Mouse (Mus musculus): Measurements from ENCODE around the gene Gata3. TPM values are rescaled to one million over a fixed set of nuclear protein-coding genes. Genes with fewer than 3 reads are reported as not detected.

Gata3 gene
- total RNA-seq, 1 experiment from 2014 or later, result 5.6 TPM

DNA sequence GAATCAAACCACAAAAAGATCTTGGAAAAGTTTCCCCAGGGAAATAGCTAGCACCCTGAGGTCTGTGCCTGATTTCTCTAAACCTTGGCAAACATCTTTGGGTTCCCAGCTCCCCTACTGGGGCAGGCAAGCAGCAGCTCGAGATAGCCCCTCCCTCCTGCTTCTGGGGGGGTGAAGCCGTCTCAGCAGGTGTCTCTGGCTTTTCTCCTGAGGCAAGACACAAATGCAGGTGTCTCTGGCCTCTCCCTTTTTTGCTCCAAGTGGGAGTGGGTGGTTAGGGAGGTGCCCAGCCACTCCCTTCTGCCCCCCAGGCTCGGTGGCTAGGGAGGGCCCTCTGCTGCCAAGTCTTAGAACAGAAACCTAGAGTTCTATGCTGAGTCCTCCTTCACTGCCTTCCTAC lies 62.2 kb downstream of the Gata3 start:
- ATAC-seq (replicated peaks in 1 of 2; ENCODE audit: insufficient read depth in 1 of 2, low FRiP score in 2 of 2, low TSS enrichment in 1 of 2, low read depth in 1 of 2, poor library complexity in 2 of 2, severe bottlenecking in 2 of 2), result no peak

DNA sequence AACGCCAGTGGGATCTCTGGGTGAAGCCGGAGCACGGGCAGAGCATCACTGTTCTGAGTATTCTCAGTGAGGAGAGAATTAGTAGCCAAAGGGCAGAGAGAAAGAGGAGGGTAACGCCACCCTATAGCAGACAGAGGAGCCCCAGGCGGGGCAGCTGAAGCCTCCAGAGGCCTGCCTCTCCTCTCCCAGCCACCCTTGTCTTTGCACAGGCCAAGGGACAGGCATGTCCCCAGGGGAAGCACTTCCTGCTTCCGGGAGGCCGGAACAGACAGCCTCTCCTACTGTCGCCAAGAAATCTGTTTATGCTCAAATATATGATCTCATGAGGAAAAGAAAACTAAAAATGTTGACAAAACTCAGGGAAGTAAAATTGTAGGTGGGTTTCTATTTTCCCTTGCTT lies 69.2 kb downstream of the Gata3 start:
- ATAC-seq (replicated peaks in 1 of 2; ENCODE audit: insufficient read depth in 1 of 2, low FRiP score in 2 of 2, low TSS enrichment in 1 of 2, low read depth in 1 of 2, poor library complexity in 2 of 2, severe bottlenecking in 2 of 2), result no peak

DNA sequence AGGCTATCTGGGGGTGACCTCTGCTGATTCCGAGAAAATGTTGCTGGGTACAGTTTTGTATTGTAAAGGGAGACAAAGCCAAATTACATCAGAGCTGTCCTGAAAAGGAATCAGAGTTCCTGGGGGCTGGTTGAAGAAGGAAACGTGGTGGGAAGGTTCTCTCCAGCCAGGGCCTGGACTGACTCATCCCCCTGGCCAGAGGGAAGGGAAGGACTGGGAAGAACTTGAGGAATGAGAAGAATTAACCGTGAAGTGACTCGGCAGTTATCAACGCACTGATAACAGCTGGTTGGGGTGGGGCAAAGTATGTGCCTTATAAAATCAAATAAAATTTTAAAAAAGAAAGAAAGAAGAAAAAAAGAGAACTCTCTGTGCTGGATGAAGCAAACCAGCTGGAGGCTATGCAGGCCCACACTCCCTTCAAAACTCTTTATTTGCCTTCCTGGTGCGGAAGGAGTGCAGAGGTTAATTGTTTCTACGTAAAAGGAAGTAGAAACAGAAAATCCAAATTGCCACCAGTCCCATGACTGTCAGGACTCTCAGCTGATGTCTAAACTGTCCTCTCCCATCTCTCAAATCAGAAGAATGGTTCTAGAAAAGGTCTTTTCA lies 71.6 kb downstream of the Gata3 start:
- ATAC-seq (replicated peaks in 1 of 2; ENCODE audit: insufficient read depth in 1 of 2, low FRiP score in 2 of 2, low TSS enrichment in 1 of 2, low read depth in 1 of 2, poor library complexity in 2 of 2, severe bottlenecking in 2 of 2), result no peak

Other genes starting within 250 kb of the Gata3 start
- not detected in 2 replicates for gene 4930412O13Rik, start 8.8 kb downstream of the Gata3 start, total RNA-seq (2017)
- not detected in 2 replicates for gene 9230102O04Rik, start 494 bp downstream of the Gata3 start, total RNA-seq (2017)
- gene Taf3, start 158.6 kb upstream of the Gata3 start, total RNA-seq (2017), result 9.1 and 12.7 TPM in 2 replicates
- gene Atp5c1, start 190.5 kb upstream of the Gata3 start, total RNA-seq (2017), result 384 and 464 TPM in 2 replicates
- 38.1 and 38.8 TPM in 2 replicates for gene Kin, start 190.6 kb upstream of the Gata3 start, total RNA-seq (2017)
- not detected in 2 replicates for gene Itih2, start 241.4 kb upstream of the Gata3 start, total RNA-seq (2017)